Mouse (Mus musculus): ENCODE measurements around the gene Taar9. TPM values are rescaled to one million over a fixed set of nuclear protein-coding genes. Genes with fewer than 3 reads are reported as not detected.

Taar9 gene
- not detected for total RNA-seq (2023)

GRCm38 (mm10) chr10:24109434-24109833 is at the start of gene Taar9:
TSS of gene Taar9 (minus strand) at chr10:24109534.

GRCm38 (mm10) chr10:24149135-24149781 is 39.9 kb upstream of the Taar9 start, which contains the start of gene Stx7:
TSS of gene Stx7 (plus strand) at chr10:24149302.

GRCm38 (mm10) chr10:24101812-24102211 is 7.5 kb downstream of the Taar9 start, which contains the start of gene Taar8c:
TSS of gene Taar8c (minus strand) at chr10:24101912.

GRCm38 (mm10) chr10:24092194-24092593 is 17.1 kb downstream of the Taar9 start, which contains the start of gene Taar8b:
TSS of gene Taar8b (minus strand) at chr10:24092294.

GRCm38 (mm10) chr10:24076200-24076599 is 33.1 kb downstream of the Taar9 start, which contains the start of gene Taar8a:
TSS of gene Taar8a (plus strand) at chr10:24076500.

Other genes with a start within 250 kb of the Taar9 start
- gene Vnn1, start 214.8 kb downstream of the Taar9 start, total RNA-seq (2023) = under 1 TPM in 1 of 2 experiments, not detected in 1; 0.46 TPM
- not detected for gene Taar1, start 189.2 kb downstream of the Taar9 start, total RNA-seq (2023)
- not detected for gene Taar2, start 171.0 kb downstream of the Taar9 start, total RNA-seq (2023)
- gene Taar3, start 160.0 kb downstream of the Taar9 start, total RNA-seq (2023) = not detected
- not detected for gene Taar4, start 149.0 kb downstream of the Taar9 start, total RNA-seq (2023)
- not detected for gene Taar5, start 138.8 kb downstream of the Taar9 start, total RNA-seq (2023)
- gene Taar6, start 123.9 kb downstream of the Taar9 start, total RNA-seq (2023) = not detected
- not detected for gene Taar7a, start 116.1 kb downstream of the Taar9 start, total RNA-seq (2023)
- not detected for gene Taar7b, start 109.6 kb downstream of the Taar9 start, total RNA-seq (2023)
- not detected for gene Taar7d, start 82.3 kb downstream of the Taar9 start, total RNA-seq (2023)
- not detected for gene Taar7e, start 71.9 kb downstream of the Taar9 start, total RNA-seq (2023)
- not detected for gene Taar7f, start 60.0 kb downstream of the Taar9 start, total RNA-seq (2023)
- not detected for gene Taar8a, start 33.0 kb downstream of the Taar9 start, total RNA-seq (2023)
- not detected for gene Taar8b, start 17.2 kb downstream of the Taar9 start, total RNA-seq (2023)
- gene Taar8c, start 7.6 kb downstream of the Taar9 start, total RNA-seq (2023) = not detected
- 100 to 1,000 TPM in 1 of 2 experiments, 10 to 100 TPM in 1; 87.1 to 111 TPM for gene Stx7, start 39.8 kb upstream of the Taar9 start, total RNA-seq (2023)
- gene Moxd1, start 114.0 kb upstream of the Taar9 start, total RNA-seq (2023) = not detected

Measured in neutrophil, adult 83 days (primary cell).